Mouse (Mus musculus) skeletal muscle tissue, adult 2 months (tissue): ENCODE results near the gene Gm9125.
"Not testable (repeated sequence)": the region's sequence is repeated elsewhere in the genome, so short reads cannot be mapped to it uniquely, and the experiment has no call there.

ENCODE experiments used
- DNase-seq: peaks from one replicate; pipeline ENCODE4 v3.0.0-alpha.2; 2012; ENCODE audit warnings: low read depth, low spot score

Gm9125 gene

DNA sequence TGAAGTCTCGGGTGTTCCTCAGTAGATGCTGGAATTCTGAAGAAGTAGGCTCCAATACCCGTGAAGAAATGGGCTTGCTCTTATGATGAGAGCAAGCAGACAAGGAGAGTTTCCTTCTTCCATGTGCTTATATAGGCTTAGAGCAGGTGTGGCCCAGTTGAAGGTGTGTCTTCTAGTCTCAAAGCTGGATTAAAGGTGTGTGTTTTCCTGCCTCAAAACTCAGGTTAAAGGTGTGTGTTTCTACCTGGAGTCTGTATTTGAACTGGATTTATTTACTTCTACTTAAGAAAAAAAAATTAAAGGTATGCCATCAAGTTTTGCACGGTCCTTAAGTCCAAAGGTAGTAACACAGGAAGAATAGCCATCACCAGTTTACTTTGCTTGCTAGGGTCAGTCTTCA is at the start of gene Gm9125:
TSS of gene Gm9125 (minus strand) at position 101 of the 400 bp plus-strand sequence.
- not testable (repeated sequence) for DNase-seq

- DNase-seq: not testable (repeated sequence)
Measured at GRCm38 (mm10) chr3:94072544-94072943, 17.9 kb upstream of the Gm9125 start, which contains the start of gene Gm10697. Gm10697 (minus strand) TSS chr3:94072644.

DNA sequence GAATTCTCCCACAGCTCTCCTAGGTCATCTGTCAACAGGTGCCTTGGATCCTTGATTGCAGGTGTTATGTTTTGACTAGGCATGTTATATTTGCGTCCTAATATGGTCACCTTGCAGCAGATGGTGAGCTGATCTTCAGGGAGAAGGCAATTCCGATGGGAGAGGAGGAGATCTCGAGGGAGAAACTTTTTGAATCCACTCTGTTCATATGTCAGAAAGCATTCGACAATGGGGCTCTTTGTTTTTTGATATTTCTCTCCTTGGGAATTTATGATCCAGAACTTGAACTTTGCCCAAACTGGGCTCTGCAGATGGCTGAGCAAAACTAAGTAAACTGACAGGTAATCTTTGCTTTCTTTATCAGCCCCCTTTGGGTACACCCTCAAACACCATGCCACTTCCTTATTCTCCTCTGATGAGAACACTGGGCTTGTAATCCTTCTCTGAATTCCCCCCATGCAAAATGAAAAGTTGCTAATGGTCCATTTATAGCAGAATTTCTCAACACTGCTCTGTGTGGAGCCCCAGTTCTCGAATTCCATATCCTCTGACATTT is 5.0 kb downstream of the Gm9125 start:
- DNase-seq: not testable (repeated sequence)

- DNase-seq: not testable (repeated sequence)
Measured at GRCm38 (mm10) chr3:94038241-94038640, 16.4 kb downstream of the Gm9125 start.

DNA sequence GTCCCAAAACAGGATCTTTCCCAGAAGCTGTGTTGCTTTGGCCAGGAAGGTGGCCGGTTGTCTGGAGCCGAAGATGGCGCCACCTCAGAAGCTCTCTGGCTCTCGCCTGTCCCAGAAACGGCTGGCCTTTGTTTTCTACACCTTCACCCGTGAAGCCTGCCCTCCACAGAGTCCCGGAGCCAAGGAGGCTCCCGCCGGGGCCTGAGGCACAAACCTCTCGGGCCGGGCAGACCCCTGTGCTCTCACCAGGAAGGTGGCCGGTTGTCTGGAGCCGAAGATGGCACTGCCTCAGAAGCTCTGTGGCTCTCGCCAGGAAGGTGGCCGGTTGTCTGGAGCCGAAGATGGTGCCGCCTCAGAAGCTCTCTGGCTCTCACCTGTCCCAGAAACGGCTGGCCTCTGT is 20.3 kb downstream of the Gm9125 start:
- DNase-seq: not testable (repeated sequence)
